Mouse (Mus musculus) E14TG2a.4 (cell line): ENCODE data around the gene Nme8.

ENCODE experiments used
- H3K27me3 ChIP-seq: 2 replicates; pipeline ENCODE4 v1.6.1; 2014; ENCODE audit warnings: low read length, control low read depth; ENCODE audit not compliant: insufficient read depth
- H3K36me3 ChIP-seq: 2 replicates; pipeline ENCODE4 v1.6.1; 2014; ENCODE audit warnings: low read length, control low read depth; ENCODE audit not compliant: insufficient read depth
- H3K4me1 ChIP-seq: replicated peaks from 2 replicates; pipeline ENCODE4 v1.6.1; 2014; ENCODE audit warnings: low read depth, low read length, control low read depth
- H3K4me3 ChIP-seq: replicated peaks from 2 replicates; pipeline ENCODE4 v1.5.1; 2014; ENCODE audit warnings: mild to moderate bottlenecking, low read length
- H3K9me3 ChIP-seq: 2 replicates; pipeline ENCODE4 v1.6.1; 2014; ENCODE audit warnings: low read length, control low read depth
- CTCF ChIP-seq: conservative IDR thresholded peaks from 2 replicates; pipeline ENCODE4 v1.5.1; 2014; ENCODE audit warnings: low read length
- NANOG ChIP-seq: IDR thresholded peaks from 2 replicates; pipeline ENCODE4 v1.6.1; 2014; ENCODE audit warnings: borderline replicate concordance, low read length, mixed read lengths
- POU5F1 ChIP-seq: IDR thresholded peaks from 2 replicates; pipeline ENCODE4 v1.6.1; 2014; ENCODE audit warnings: low read length, borderline replicate concordance

Gene Nme8

DNA sequence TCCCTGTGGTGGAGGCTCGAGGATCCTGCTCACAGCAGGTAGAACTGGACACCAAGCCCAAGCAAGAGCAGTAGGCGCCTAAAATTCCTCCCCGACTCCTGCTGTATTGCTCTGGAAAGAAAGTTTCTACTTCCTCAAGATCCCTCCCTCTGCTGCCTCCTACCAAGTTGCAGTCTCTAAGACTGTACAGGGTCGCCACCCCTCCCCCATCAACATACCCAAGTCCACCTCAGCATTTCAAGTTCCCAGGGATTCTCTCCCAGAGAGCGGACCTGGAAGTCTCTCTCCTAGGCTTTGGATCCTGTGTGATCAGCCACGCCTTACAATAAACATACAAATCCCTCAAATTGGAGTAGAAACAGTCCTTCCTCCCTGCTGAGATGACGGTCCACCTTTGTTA is at the start of gene Nme8:
Gene Nme8, minus strand, starts transcription at position 5 of the 400 bp plus-strand sequence.
- H3K27me3 ChIP-seq = no peaks in the 10 kb centered on the region
- TF ChIP-seq CTCF = no peak
- TF ChIP-seq POU5F1 = no peak
- no peak for TF ChIP-seq NANOG
- peaks cover 6% of the 10 kb centered on the region for H3K4me1 ChIP-seq
- H3K9me3 ChIP-seq = no peaks in the 10 kb centered on the region
- no peak within 1 kb of the TSS for H3K4me3 ChIP-seq
- H3K36me3 ChIP-seq = no peaks in the 10 kb centered on the region

DNA sequence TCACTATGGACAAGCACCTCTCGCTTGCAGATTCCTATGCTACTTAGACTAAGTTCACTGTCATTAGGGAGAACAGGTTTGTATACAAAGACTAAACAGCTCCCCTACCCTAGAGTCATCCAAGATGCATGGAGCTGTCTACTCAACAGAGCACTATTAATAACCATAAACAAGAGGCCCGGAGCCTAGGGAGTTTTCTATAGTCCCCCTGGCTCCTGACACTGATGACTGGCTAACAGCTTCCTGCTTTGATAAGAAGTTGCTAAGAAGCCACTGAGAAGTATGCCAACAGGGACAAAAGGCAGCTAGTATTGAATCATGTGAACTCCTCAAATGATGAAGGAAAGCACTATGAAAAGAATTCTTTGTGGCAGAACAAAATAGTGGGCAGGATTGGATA is 48.1 kb upstream of the Nme8 start:
- Histone ChIP-seq H3K4me1 (no peaks in the 10 kb centered on the region), H3K9me3 (no peaks in the 10 kb centered on the region), H3K36me3 (no peaks in the 10 kb centered on the region), H3K27me3 (no peaks in the 10 kb centered on the region), H3K4me3 (no peak overlapping the region)
- TF ChIP-seq POU5F1 = no peak
- no peak for TF ChIP-seq CTCF
- TF ChIP-seq NANOG = no peak

DNA sequence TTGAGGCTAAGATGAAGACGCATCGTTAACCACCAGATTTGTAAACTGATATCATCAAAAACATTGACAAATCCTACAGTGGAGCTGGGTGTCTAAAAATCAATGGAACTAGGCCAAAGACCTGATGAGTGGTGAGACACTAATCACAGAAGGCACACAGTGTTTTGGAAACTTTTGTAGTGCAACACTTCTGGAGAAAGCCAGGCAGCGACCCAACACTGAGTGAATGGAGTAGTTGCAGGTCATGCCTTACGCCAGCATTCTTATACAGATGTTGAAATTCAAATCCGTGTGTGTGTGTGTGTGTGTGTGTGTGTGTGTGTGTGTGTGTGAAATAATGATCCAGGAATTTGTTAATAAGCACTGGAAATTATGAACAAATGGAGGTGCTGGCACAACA is 46.9 kb upstream of the Nme8 start:
- no peaks in the 10 kb centered on the region for H3K9me3 ChIP-seq
- H3K36me3 ChIP-seq = no peaks in the 10 kb centered on the region
- no peak overlapping the region for H3K4me3 ChIP-seq
- no peaks in the 10 kb centered on the region for H3K4me1 ChIP-seq
- TF ChIP-seq POU5F1 = no peak
- no peak for TF ChIP-seq NANOG
- no peak for TF ChIP-seq CTCF
- H3K27me3 ChIP-seq = no peaks in the 10 kb centered on the region

DNA sequence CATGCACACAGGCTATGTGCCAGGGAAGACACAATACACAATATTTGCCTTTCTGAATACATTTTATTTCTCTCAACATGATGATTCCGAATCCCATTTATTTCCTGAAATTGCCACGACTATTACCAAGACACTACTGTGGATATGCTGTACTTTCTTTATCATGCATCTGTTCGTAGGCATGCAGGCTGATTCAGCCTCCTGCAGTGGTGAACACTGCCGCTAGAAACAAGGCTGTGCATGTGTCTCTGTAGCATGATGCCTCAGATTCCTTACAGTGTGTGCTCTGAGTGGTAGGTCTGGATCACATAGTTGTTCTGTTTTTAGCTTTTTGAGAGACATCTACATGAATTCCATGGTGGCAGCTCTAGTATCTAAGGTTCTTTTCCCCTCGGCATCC is 37.0 kb upstream of the Nme8 start:
- H3K9me3 ChIP-seq = no peaks in the 10 kb centered on the region
- H3K36me3 ChIP-seq = no peaks in the 10 kb centered on the region

DNA sequence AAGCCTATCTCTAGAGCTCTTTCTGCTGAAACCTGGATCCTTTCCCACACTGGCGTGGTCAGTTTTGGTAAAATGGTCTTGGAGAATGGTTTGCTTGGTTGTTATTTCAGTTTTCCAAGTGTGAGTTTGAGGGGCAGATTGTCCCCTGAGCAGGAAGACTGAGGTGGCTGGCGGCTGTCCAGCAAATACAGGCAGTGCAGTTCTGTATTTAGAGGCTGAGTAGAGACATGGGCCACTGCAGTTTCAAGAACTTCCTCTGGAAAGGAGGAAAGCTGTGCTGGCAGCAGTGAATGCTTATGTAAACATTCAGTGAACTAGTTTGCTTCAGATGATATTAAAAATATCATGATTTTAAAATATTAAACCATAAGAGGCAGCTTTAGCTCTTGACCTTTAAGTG is 33.2 kb upstream of the Nme8 start:
- Histone ChIP-seq H3K4me1 (no peaks in the 10 kb centered on the region), H3K9me3 (no peaks in the 10 kb centered on the region), H3K36me3 (no peaks in the 10 kb centered on the region), H3K27me3 (no peaks in the 10 kb centered on the region), H3K4me3 (no peak overlapping the region)
- TF ChIP-seq CTCF = no peak
- TF ChIP-seq NANOG = no peak
- TF ChIP-seq POU5F1 = no peak

More for the DNA sequence above, 37.0 kb upstream of the Nme8 start:
- TF ChIP-seq POU5F1 (no peak), CTCF (no peak)
- Histone ChIP-seq H3K27me3 (no peaks in the 10 kb centered on the region), H3K4me1 (no peaks in the 10 kb centered on the region), H3K4me3 (no peak overlapping the region)

DNA sequence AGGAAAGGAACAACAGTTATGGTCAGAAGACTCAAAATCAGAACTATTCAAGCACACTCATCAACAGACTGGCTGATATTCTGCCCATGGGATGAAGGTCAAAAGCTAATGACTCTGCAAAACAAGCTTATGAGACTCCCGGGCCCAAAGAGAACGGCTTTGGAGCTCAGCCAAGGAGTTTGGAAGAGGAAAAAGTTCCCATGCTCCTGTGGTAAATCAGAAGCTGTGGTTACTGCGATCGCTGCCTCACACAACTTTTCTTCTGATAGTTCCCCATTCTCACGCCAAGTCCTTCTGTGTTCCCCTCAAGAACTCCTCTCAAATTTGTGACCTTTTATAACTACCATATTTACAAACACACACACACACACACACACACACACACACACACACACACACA is 21.4 kb upstream of the Nme8 start:
- Histone ChIP-seq H3K9me3 (no peaks in the 10 kb centered on the region), H3K4me1 (no peaks in the 10 kb centered on the region), H3K27me3 (no peaks in the 10 kb centered on the region), H3K36me3 (no peaks in the 10 kb centered on the region), H3K4me3 (no peak overlapping the region)
- TF ChIP-seq CTCF = no peak
- TF ChIP-seq NANOG = no peak

DNA sequence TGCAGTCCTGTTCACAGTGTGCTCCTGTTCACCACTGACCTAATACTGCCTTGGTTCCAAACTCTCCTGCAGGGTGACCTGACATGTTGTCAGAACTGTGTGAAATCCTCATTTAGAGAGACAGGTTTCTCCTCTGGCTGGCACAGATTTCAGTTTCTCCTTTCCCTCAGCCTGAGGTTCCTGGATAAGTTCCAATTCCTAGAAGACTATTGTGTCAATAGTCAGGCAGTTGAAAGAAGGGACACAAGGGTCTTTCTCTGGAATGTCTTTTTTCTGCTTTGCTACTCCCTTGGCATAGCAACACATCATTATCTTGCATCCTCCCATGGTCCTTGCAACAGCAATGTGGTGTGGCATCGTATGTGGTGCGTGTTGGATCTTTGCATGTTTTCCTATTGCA is 19.6 kb upstream of the Nme8 start:
- Histone ChIP-seq H3K9me3 (no peaks in the 10 kb centered on the region), H3K4me3 (no peak overlapping the region), H3K36me3 (no peaks in the 10 kb centered on the region), H3K27me3 (no peaks in the 10 kb centered on the region), H3K4me1 (no peaks in the 10 kb centered on the region)
- no peak for TF ChIP-seq CTCF

DNA sequence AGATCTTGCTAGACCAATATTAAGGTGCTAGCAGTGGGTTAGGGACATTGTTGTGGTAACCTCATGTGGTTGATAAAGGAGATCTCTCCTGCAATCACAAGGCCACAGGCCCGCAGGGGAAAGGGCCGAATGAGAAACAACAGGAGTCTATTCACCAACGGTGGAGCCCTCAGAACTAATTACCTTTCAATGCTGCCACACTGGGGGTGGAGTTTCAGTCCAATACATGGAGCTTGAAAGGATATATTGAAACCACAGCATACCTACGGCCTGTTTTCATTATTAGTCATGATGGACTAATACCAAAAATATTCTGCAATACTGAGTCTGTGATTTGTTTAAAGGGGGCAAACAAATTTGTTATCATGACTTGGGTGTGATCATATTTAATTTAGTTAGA is 6.2 kb upstream of the Nme8 start:
- TF ChIP-seq CTCF (no peak), POU5F1 (no peak), NANOG (no peak)

DNA sequence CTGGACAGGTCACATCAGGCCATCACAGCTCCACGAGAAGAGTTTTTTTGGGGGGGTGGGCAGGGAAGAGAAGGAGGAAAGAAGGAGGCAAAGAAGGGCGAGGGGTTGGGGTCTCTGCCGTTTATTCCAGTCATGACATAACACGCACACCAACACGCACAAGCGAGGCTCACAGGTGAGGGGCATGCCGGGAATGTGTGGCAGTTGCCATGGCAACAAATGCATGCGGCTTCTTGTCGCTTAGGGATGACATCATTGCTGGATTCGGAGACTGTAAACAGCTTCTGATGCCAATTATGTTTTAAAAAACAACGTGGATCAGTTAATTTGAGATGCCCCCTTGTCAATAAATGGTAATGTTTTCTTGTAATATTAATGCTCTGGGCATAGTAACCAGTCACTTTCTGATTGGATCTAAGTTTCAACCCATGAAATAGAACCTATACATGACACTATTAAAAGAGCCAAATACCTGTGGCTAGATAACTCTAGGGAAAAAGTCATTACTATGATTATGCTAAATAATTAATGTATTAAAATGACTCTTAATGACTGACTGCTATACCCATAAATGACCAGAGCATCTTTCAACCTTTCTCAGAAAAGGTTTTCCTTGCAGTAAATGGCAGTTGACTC is 4.0 kb upstream of the Nme8 start:
- Histone ChIP-seq H3K27me3 (no peaks in the 10 kb centered on the region), H3K4me3 (no peak overlapping the region), H3K4me1 (peaks cover 6% of the 10 kb centered on the region), H3K36me3 (no peaks in the 10 kb centered on the region), H3K9me3 (no peaks in the 10 kb centered on the region)
- TF ChIP-seq NANOG (no peak), POU5F1 (no peak), CTCF (no peak)

More for the DNA sequence above, 6.2 kb upstream of the Nme8 start:
- Histone ChIP-seq H3K9me3 (no peaks in the 10 kb centered on the region), H3K27me3 (no peaks in the 10 kb centered on the region), H3K36me3 (no peaks in the 10 kb centered on the region), H3K4me3 (no peak overlapping the region), H3K4me1 (no peaks in the 10 kb centered on the region)
